Mouse (Mus musculus): ENCODE measurements around the gene Mrpl20.

Mrpl20 gene

DNA sequence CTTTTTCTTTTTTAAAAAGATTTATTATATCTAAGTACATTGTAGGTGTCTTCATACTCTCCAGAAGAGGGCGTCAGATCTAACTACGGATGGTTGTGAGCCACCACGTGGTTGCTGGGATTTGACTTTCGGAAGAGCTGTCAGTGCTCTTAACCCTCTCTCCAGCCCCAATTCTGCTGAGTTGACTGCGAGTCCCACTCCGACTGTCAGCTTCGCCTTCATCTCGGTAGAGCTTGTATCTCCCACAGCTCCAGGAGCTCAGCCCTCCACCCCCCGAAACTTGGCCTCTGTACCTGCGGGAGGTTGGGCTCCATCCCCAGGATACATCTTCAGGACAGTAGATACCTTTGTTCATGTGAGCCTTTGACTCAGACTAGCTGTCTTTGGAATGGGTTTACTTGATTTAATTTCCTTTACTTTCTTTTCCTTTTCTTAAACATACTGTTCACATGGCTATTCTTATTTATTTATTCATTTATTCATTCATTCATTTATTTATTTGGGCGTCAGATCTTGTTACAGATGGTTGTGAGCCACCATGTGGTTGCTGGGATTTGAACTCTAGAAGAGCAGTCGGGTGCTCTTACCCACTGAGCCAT lies at the start of gene Mrpl20:
TSS of gene Mrpl20 (plus strand) at position 138 of the 599 bp plus-strand sequence.
- no peak for DNase-seq (ENCODE audit: low spot score)

- DNase-seq (ENCODE audit: low spot score) = no peak
Measured at GRCm38 (mm10) chr4:155757011-155757410, 45.7 kb upstream of the Mrpl20 start.

- peak; percentile 31 for DNase-seq (ENCODE audit: low spot score)
Measured at GRCm38 (mm10) chr4:155759862-155760612, 42.6 kb upstream of the Mrpl20 start.

DNA sequence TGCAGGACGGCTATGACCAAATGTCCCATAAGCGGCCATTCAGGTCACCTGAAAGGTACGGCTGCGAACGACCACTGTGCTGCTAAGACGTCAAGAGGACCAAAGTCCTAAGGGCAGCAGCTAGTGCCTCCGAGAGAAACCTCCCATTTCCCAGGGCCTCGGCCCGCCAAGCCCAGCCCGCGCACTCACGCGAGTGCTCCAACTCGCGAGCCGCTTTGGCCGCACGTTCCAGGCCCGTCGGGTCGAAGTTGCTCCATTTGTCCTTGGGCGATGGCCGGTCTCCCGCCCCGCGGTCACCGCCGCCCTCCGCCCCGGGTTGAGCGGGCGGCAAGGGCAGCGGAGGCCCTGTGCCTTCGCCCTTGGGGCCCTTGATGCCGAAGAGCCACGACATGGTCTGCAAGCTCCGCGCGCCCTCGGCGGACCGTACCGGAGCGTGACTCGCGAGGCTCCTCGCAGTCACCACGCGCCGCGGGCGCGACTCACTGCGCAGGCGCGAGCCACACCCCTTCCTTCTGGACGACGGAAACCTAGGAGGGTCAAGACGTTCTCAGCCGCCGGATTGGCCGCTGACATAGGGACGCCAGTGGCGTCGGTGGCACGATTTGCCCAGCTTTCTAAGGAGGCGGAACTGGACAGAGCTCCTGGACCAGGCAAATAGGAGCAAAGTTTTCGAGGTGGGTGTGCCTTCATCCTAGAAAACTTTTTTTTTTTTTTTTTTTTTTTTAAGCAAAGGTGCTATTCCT lies 41.9 kb upstream of the Mrpl20 start, which contains the start of gene Atad3a:
TSS of gene Atad3a (minus strand) at position 481 of the 743 bp plus-strand sequence.
- peak; percentile 94 for DNase-seq (ENCODE audit: low spot score)

- DNase-seq (ENCODE audit: low spot score) = no peak
Measured at GRCm38 (mm10) chr4:155761356-155762099, 41.1 kb upstream of the Mrpl20 start.

- no peak for DNase-seq (ENCODE audit: low spot score)
Measured at GRCm38 (mm10) chr4:155762357-155762756, 40.3 kb upstream of the Mrpl20 start.

- DNase-seq (ENCODE audit: low spot score) = no peak
Measured at GRCm38 (mm10) chr4:155769496-155769879, 33.2 kb upstream of the Mrpl20 start.

GRCm38 (mm10) chr4:155769880-155770512 lies 32.7 kb upstream of the Mrpl20 start:
- DNase-seq (ENCODE audit: low spot score) = peak; percentile 87

- no peak for DNase-seq (ENCODE audit: low spot score)
Measured at GRCm38 (mm10) chr4:155770626-155771025, 32.1 kb upstream of the Mrpl20 start.

GRCm38 (mm10) chr4:155771706-155772105 lies 31.0 kb upstream of the Mrpl20 start:
- no peak for DNase-seq (ENCODE audit: low spot score)

DNA sequence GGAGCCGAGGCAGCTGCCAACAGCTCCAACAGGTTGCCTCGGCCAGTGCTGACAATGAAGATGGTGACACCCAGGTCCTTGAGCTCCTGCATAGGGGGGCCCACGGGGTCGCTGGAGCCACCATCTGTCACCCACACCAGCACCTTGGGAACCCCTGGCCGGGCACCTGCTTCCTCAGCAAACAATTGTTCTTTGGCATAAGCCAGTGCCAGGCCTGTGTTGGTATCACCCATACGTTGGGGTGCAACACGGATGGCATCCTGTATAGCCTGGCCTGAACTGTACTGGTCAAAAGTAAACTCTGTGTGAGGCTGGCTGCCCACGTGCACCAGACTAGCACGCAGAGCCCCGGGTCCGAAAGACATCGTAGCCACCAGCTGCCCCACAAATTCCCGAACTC lies 29.9 kb upstream of the Mrpl20 start:
- no peak for DNase-seq (ENCODE audit: low spot score)

DNA sequence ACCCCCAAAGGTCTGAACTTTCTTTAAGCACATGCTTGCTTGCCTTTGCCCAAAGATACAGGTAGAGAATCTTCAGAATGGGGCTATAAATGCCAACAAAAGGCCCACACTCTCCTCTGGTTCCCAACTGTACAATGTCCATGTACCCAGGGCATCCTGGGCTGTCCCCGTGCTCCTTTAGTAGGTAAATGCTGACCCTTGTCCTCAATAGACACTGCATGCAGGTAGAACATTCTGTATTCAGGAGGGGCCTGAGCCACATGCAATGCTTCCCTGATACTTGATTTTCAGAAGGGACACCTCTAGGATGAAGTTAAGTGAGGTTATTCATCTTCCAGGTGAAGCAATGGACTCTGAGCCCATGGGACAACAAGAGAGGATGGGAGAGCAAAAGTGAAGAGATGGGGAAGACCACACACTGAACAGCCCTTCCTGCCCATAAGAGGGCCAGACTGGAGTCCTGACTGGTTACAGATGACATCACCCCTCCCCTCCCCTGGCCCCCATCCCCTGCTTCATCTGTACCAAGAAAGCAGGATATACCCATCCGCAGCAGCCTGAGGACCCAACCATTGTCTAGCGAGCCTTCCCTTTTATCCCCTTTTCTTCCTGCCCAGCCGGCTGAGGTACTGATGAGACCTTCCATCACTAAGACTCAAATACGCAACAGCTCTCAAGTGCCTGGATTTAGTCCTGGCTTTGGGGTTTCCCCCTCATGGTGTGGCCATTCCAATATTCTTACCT lies 29.2 kb upstream of the Mrpl20 start:
- no peak for DNase-seq (ENCODE audit: low spot score)

- peak; percentile 84 for DNase-seq (ENCODE audit: low spot score)
Measured at GRCm38 (mm10) chr4:155774280-155774754, 28.4 kb upstream of the Mrpl20 start, which contains the start of gene Vwa1. Gene Vwa1 (minus strand): TSS chr4:155774698.

- no peak for DNase-seq (ENCODE audit: low spot score)
Measured at GRCm38 (mm10) chr4:155774971-155775740, 27.5 kb upstream of the Mrpl20 start.

DNA sequence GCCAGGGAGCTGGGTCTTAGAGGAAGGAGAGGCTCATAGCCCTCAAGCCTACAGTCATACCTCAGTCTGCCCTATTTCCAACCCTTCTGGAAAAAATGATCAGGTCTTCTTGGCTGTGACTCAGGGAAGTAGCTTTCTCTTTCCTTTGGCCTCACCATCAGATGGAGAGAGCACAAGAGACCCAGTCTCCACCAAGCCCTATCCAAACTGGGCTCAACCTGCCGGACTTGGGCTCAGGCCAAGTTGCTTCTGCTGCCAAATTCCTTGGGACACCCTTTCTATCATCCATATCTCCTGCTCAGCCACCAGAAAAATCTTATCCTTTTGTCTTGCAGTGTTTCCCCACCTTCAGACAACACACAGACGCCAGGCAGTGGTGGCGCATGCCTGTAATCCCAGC lies 26.8 kb upstream of the Mrpl20 start:
- DNase-seq (ENCODE audit: low spot score) = no peak

- peak; percentile 80 for DNase-seq (ENCODE audit: low spot score)
Measured at GRCm38 (mm10) chr4:155776704-155777335, 25.9 kb upstream of the Mrpl20 start.

DNA sequence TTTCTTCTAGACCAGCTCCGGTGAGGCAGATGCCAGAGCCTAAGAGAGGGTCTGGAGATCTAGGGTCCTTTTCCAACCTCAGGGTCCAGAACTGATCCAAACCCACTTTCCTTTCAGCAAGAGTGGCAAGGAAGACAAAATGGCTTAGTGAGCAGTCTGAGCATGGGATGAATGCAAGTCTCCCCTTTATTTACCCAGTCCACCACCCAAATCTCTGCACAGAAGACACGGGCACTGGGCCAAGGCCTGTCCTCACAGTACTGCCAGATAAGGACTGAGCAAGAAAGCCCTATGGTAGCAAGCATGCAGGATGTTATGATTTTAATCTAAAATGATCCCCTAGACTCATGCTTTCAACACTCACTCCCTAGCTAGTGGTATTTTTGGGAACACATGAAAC lies 24.9 kb upstream of the Mrpl20 start:
- DNase-seq (ENCODE audit: low spot score) = no peak

- no peak for DNase-seq (ENCODE audit: low spot score)
Measured at GRCm38 (mm10) chr4:155779498-155779897, 23.2 kb upstream of the Mrpl20 start.

DNA sequence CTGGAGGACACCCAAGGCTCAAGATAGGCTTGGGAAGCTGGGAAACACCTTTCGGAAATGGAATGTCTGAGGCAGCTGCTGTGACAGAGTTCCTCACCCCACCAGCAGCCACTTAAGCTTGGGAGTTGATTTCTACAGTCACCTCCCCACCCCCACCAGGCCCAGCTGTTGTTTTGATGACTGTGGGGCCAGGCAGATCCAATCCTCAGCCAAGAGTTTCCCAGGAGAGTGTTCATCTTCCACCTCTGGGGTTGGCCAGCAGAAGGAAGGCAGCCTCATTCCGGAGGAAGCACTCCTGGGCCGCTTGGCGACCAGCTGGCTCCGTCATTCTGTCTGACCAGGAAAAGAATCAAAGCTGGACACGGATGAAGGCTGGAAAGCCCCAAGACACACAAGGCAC lies 21.8 kb upstream of the Mrpl20 start:
- DNase-seq (ENCODE audit: low spot score) = no peak

Measured in yolk sac, embryonic 10.5 days (tissue).